Mouse (Mus musculus): ENCODE data around the gene Pptc7.

- TF ChIP-seq POLR2A (IDR thresholded peaks at IDR 0.05; ENCODE audit: low read depth, low read length) (no peak), CTCF (IDR thresholded peaks at IDR 0.05; ENCODE audit: extremely low read depth, insufficient read depth, insufficient read length, insufficient replicate concordance) (no peak)
Measured at GRCm38 (mm10) chr5:122305472-122305871, 21.3 kb downstream of the Pptc7 start.
